Mouse (Mus musculus) myocyte (in vitro differentiated cells): ENCODE data around the gene Ppil3. TPM values are rescaled to one million over a fixed set of nuclear protein-coding genes. Genes with fewer than 3 reads are reported as not detected.

Experiments
- H3K27me3 ChIP-seq: one replicate; pipeline ENCODE4 v1.6.1; 2011; ENCODE audit not compliant: control insufficient read depth, insufficient read depth, insufficient read length
- H3K36me3 ChIP-seq: one replicate; pipeline ENCODE4 v1.6.1; 2011; ENCODE audit not compliant: control insufficient read depth, insufficient read depth
- H3K4me2 ChIP-seq: one replicate; pipeline ENCODE4 v1.6.1; 2011; ENCODE audit warnings: low read depth, control low read depth
- H3K4me3 ChIP-seq: one replicate; pipeline ENCODE4 v1.5.1; 2011; ENCODE audit warnings: mild to moderate bottlenecking, control low read depth, moderate library complexity
- H3K79me2 ChIP-seq: one replicate; pipeline ENCODE4 v1.6.1; 2011; ENCODE audit not compliant: control insufficient read depth, insufficient read depth
- H3ac ChIP-seq: one replicate; pipeline ENCODE4 v1.6.1; 2011; ENCODE audit not compliant: control insufficient read depth, insufficient read length
- CEBPB ChIP-seq: IDR thresholded peaks from 2 replicates; pipeline ENCODE4 v1.6.1; 2011; ENCODE audit warnings: mild to moderate bottlenecking, moderate library complexity; ENCODE audit not compliant: poor library complexity, insufficient read depth, severe bottlenecking
- MAX ChIP-seq: IDR thresholded peaks from one replicate; pipeline ENCODE4 v1.6.1; 2011; ENCODE audit warnings: low read depth, mild to moderate bottlenecking, control low read depth
- TCF12 ChIP-seq: IDR thresholded peaks from one replicate; pipeline ENCODE4 v1.6.1; 2011; ENCODE audit warnings: mild to moderate bottlenecking, control low read depth; ENCODE audit not compliant: poor library complexity, insufficient read depth, severe bottlenecking
- polyA plus RNA-seq: library from polyadenylated mRNA; unstranded; fragments of >200 nt; fragmentation: generic; extraction: Trizol; gene quantifications from one replicate; pipeline ENCODE4 v1.2.1, GENCODE M21; 2012; ENCODE audit warnings: missing spikeins

The Ppil3 gene
- polyA plus RNA-seq, 1 experiment, result 45.8 TPM

- no peaks in the 10 kb centered on the region for H3K79me2 ChIP-seq
- TF ChIP-seq CEBPB (peak; percentile 54; the same call in 1 of the 2 replicates), MAX (no peak), TCF12 (no peak)
Measured at GRCm38 (mm10) chr1:58382586-58383281, 62.6 kb downstream of the Ppil3 start.

More at GRCm38 (mm10) chr1:58382586-58383281, 62.6 kb downstream of the Ppil3 start:
- no peak overlapping the region for H3ac ChIP-seq
- H3K36me3 ChIP-seq, result no peaks in the 10 kb centered on the region
- no peaks in the 10 kb centered on the region for H3K27me3 ChIP-seq
- H3K4me2 ChIP-seq, result no peak overlapping the region
- H3K4me3 ChIP-seq, result no peak overlapping the region

Other genes with a start within 250 kb of the Ppil3 start
- gene Aox4, start 235.1 kb downstream of the Ppil3 start, polyA plus RNA-seq, result not detected
- gene Aox2, start 167.2 kb downstream of the Ppil3 start, polyA plus RNA-seq, result not detected
- 34.7 TPM for gene Bzw1, start 52.6 kb downstream of the Ppil3 start, polyA plus RNA-seq
- 19.4 TPM for gene Clk1, start 21.4 kb downstream of the Ppil3 start, polyA plus RNA-seq
- 30.0 TPM for gene Nif3l1, start 335 bp downstream of the Ppil3 start, polyA plus RNA-seq
- 11.5 TPM for gene Orc2, start 59.6 kb upstream of the Ppil3 start, polyA plus RNA-seq
- 1.1 TPM for gene Fam126b, start 140.8 kb upstream of the Ppil3 start, polyA plus RNA-seq
- 130 TPM for gene Ndufb3, start 140.9 kb upstream of the Ppil3 start, polyA plus RNA-seq